Mouse (Mus musculus) myocyte (in vitro differentiated cells): ENCODE measurements at regions not wholly inside any gene's neighbourhood (a gene's known extent, or its start where the extent isn't known, plus 50 kb on each side); places are given as distances from the start of the nearest gene placed in this dataset.
"Not testable (repeated sequence)": the region's sequence is repeated elsewhere in the genome, so short reads cannot be mapped to it uniquely, and the experiment has no call there.

ENCODE experiments used
- H3K27me3 ChIP-seq: one replicate; pipeline ENCODE4 v1.6.1; 2011; ENCODE audit not compliant: control insufficient read depth, insufficient read depth, insufficient read length
- H3K36me3 ChIP-seq: one replicate; pipeline ENCODE4 v1.6.1; 2011; ENCODE audit not compliant: control insufficient read depth, insufficient read depth
- H3K4me2 ChIP-seq: one replicate; pipeline ENCODE4 v1.6.1; 2011; ENCODE audit warnings: low read depth, control low read depth
- H3K4me3 ChIP-seq: one replicate; pipeline ENCODE4 v1.5.1; 2011; ENCODE audit warnings: mild to moderate bottlenecking, control low read depth, moderate library complexity
- H3K79me2 ChIP-seq: one replicate; pipeline ENCODE4 v1.6.1; 2011; ENCODE audit not compliant: control insufficient read depth, insufficient read depth
- H3ac ChIP-seq: one replicate; pipeline ENCODE4 v1.6.1; 2011; ENCODE audit not compliant: control insufficient read depth, insufficient read length
- CEBPB ChIP-seq: IDR thresholded peaks from 2 replicates; pipeline ENCODE4 v1.6.1; 2011; ENCODE audit warnings: mild to moderate bottlenecking, moderate library complexity; ENCODE audit not compliant: poor library complexity, insufficient read depth, severe bottlenecking
- E2F4 ChIP-seq: IDR thresholded peaks from one replicate; pipeline ENCODE4 v1.6.1; 2011; ENCODE audit warnings: mild to moderate bottlenecking, control low read depth, moderate library complexity; ENCODE audit not compliant: insufficient read depth
- MAX ChIP-seq: IDR thresholded peaks from one replicate; pipeline ENCODE4 v1.6.1; 2011; ENCODE audit warnings: low read depth, mild to moderate bottlenecking, control low read depth
- MYOD1 ChIP-seq, 3 experiments: IDR thresholded peaks; one replicate each; pipeline ENCODE4 v1.6.1; 2011; ENCODE audit warnings: control low read depth in 2 of 3, low read depth in 2 of 3, mild to moderate bottlenecking in 2 of 3, moderate library complexity in 1 of 3; ENCODE audit not compliant: insufficient read length in 2 of 3, control insufficient read depth in 1 of 3
- MYOG ChIP-seq, 3 experiments: IDR thresholded peaks; one replicate each; pipeline ENCODE4 v1.6.1; 2011; ENCODE audit warnings: control low read depth in 2 of 3, low read depth in 2 of 3, mild to moderate bottlenecking in 2 of 3; ENCODE audit not compliant: insufficient read length in 2 of 3, control insufficient read depth in 1 of 3, insufficient read depth in 1 of 3
- POLR2A ChIP-seq: IDR thresholded peaks from one replicate; pipeline ENCODE4 v1.6.1; 2011; ENCODE audit warnings: low read depth, mild to moderate bottlenecking, control low read depth, moderate library complexity; ENCODE audit not compliant: insufficient read length
- POLR2AphosphoS2 ChIP-seq: IDR thresholded peaks from one replicate; pipeline ENCODE4 v1.6.1; 2011; ENCODE audit warnings: low read depth, control low read depth; ENCODE audit not compliant: insufficient read length
- REST ChIP-seq: IDR thresholded peaks from one replicate; pipeline ENCODE4 v1.6.1; 2011; ENCODE audit warnings: mild to moderate bottlenecking, control low read depth, moderate library complexity; ENCODE audit not compliant: insufficient read depth, insufficient read length
- SRF ChIP-seq: IDR thresholded peaks from one replicate; pipeline ENCODE4 v1.6.1; 2011; ENCODE audit warnings: low read depth; ENCODE audit not compliant: control insufficient read depth, insufficient read length
- TCF3 ChIP-seq: IDR thresholded peaks from one replicate; pipeline ENCODE4 v1.6.1; 2011; ENCODE audit warnings: low read depth, control low read depth; ENCODE audit not compliant: insufficient read length
- USF1 ChIP-seq: IDR thresholded peaks from one replicate; pipeline ENCODE4 v1.6.1; 2011; ENCODE audit warnings: low read depth, mild to moderate bottlenecking, control low read depth, moderate library complexity

DNA sequence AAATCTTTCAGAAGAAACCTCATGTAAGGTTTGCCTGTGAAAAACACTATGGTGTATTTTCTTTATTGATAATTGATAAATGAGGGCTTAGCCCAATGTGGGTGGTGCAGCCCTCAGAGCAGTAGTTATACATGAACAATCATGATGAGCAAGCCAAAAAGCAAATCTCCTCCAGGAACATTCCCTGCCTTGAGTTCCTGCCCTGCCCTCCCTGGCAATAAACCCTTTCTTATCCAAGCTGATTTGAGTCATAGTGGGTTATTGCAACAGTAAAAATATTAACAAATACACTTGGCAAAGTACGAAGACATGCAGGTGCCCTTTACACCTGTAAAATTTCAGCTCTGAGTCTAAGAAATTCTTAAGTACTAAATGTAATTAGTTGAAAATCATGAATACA lies 229.8 kb downstream of the Casp12 start:
- no peak overlapping the region for H3ac ChIP-seq
- no peaks in the 10 kb centered on the region for H3K79me2 ChIP-seq
- H3K27me3 ChIP-seq: no peaks in the 10 kb centered on the region
- no peaks in the 10 kb centered on the region for H3K36me3 ChIP-seq
- no peak overlapping the region for H3K4me2 ChIP-seq
- no peak for TF ChIP-seq CEBPB
- no peak for TF ChIP-seq MYOG (IDR thresholded peaks at IDR 0.05; ENCODE audit: control insufficient read depth in 1 of 3, insufficient read depth in 1 of 3, insufficient read length in 2 of 3, low read depth in 2 of 3)
- no peak for TF ChIP-seq TCF3
- no peak for TF ChIP-seq MAX
- no peak for TF ChIP-seq E2F4
- TF ChIP-seq REST: no peak
- TF ChIP-seq POLR2AphosphoS2: no peak
- no peak for TF ChIP-seq MYOD1 (IDR thresholded peaks at IDR 0.05; ENCODE audit: control insufficient read depth in 1 of 3, insufficient read length in 2 of 3, low read depth in 2 of 3)
- TF ChIP-seq USF1: no peak
- no peak for TF ChIP-seq POLR2A
- TF ChIP-seq SRF: no peak
- H3K4me3 ChIP-seq: no peak overlapping the region

DNA sequence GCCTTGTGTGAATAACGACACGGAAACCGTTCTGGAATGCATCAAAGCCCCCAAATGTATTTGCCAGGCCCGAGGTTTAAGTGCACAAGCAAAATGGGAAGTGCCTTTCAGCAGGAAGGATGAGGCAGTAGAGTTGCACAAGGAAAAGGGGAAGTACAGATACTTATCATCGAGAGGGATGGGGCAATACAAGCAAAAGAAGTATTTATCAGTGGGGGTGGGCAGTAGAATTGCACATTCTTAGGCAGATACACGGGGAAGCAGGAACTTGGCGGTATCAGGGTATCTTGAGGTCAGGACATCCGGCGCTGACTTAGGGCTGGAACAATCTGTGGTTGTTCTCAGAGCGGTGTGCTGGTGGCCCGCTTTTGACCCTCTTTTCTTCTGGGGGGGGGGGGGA lies 232.9 kb downstream of the Casp12 start:
- not testable (repeated sequence) for H3K79me2 ChIP-seq, H3ac ChIP-seq, H3K4me2 ChIP-seq, H3K27me3 ChIP-seq, H3K36me3 ChIP-seq, H3K4me3 ChIP-seq

GRCm38 (mm10) chr9:5595891-5596635 lies 250.8 kb downstream of the Casp12 start:
- Histone ChIP-seq H3K27me3 (no peaks in the 10 kb centered on the region), H3K4me3 (no peak overlapping the region)

GRCm38 (mm10) chr9:5604019-5604418 lies 258.8 kb downstream of the Casp12 start:
- TF ChIP-seq E2F4: no peak
- TF ChIP-seq MYOD1 (IDR thresholded peaks at IDR 0.05; ENCODE audit: control insufficient read depth in 1 of 3, insufficient read length in 2 of 3, low read depth in 2 of 3): no peak
- no peak for TF ChIP-seq CEBPB
- Histone ChIP-seq H3K36me3 (no peaks in the 10 kb centered on the region), H3K4me3 (no peak overlapping the region)

More at GRCm38 (mm10) chr9:5595891-5596635, 250.8 kb downstream of the Casp12 start:
- Histone ChIP-seq H3ac (no peak overlapping the region), H3K36me3 (no peaks in the 10 kb centered on the region), H3K4me2 (no peak overlapping the region), H3K79me2 (no peaks in the 10 kb centered on the region)
- no peak for TF ChIP-seq MYOD1 (IDR thresholded peaks at IDR 0.05; ENCODE audit: control insufficient read depth in 1 of 3, insufficient read length in 2 of 3, low read depth in 2 of 3)
- no peak for TF ChIP-seq USF1
- TF ChIP-seq SRF: no peak
- no peak for TF ChIP-seq MAX

GRCm38 (mm10) chr9:5605015-5605414 lies 259.8 kb downstream of the Casp12 start:
- H3ac ChIP-seq: no peak overlapping the region
- no peaks in the 10 kb centered on the region for H3K79me2 ChIP-seq
- no peaks in the 10 kb centered on the region for H3K36me3 ChIP-seq
- no peak for TF ChIP-seq MAX
- TF ChIP-seq CEBPB: no peak
- no peak for TF ChIP-seq TCF3
- H3K27me3 ChIP-seq: no peaks in the 10 kb centered on the region
- no peak overlapping the region for H3K4me2 ChIP-seq
- no peak overlapping the region for H3K4me3 ChIP-seq

More at GRCm38 (mm10) chr9:5604019-5604418, 258.8 kb downstream of the Casp12 start:
- no peak overlapping the region for H3ac ChIP-seq
- H3K4me2 ChIP-seq: no peak overlapping the region
- H3K79me2 ChIP-seq: no peaks in the 10 kb centered on the region
- no peaks in the 10 kb centered on the region for H3K27me3 ChIP-seq

DNA sequence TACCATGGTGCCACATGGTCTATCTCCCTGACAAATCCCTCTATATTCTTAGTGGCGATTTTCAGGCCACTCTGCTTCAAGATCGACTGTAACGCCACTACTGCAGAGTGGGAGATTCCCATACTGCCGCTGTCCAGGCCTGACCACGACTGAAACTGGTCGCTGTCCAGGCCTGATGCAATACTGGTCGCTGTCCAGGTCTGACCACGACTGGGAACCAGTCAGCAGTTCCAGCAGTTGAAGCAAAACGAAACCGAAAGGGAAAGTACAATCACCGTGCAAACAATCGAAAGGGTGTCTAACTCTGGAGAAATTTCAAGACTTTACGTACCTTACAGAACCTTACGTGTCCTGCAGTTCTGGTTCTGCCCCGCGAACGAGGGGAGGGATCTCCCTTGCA lies 271.5 kb downstream of the Casp12 start:
- Histone ChIP-seq H3K79me2 (no peaks in the 10 kb centered on the region), H3ac (no peak overlapping the region)

More for the DNA sequence above, 271.5 kb downstream of the Casp12 start:
- Histone ChIP-seq H3K4me2 (no peak overlapping the region), H3K36me3 (no peaks in the 10 kb centered on the region), H3K4me3 (no peak overlapping the region), H3K27me3 (no peaks in the 10 kb centered on the region)
- TF ChIP-seq SRF (no peak), REST (peak; percentile 63)
